Mouse (Mus musculus): ENCODE measurements around the gene Pdzk1ip1. TPM values are rescaled to one million over a fixed set of nuclear protein-coding genes. Genes with fewer than 3 reads are reported as not detected.

Pdzk1ip1 gene
- polyA plus RNA-seq, 1 experiment from 2014 or later: 3.0 TPM

GRCm38 (mm10) chr4:115133085-115133484 lies 44.6 kb downstream of the Pdzk1ip1 start:
- H3K4me1 ChIP-seq: peaks cover 11% of the 10 kb centered on the region; the same call in 1 of the 2 replicates
- 0 out of 2 replicates have a peak overlapping the region, but pooled peaks have one; percentile 86 for H3K27ac ChIP-seq (replicated peaks)
- H3K9me3 ChIP-seq (replicated peaks): no peaks in the 10 kb centered on the region
- ATAC-seq (ENCODE audit: low FRiP score): 0 out of 2 replicates have a peak, but pooled peaks have one; percentile 4
- no peaks in the 10 kb centered on the region for H3K36me3 ChIP-seq
- 11% methylated on average over 5 of the region's 5 CpGs for WGBS
- H3K9ac ChIP-seq (replicated peaks): peak overlapping the region; percentile 65; the same call in 1 of the 2 replicates
- H3K4me2 ChIP-seq: peak overlapping the region; percentile 75
- H3K4me3 ChIP-seq (replicated peaks): peak overlapping the region; percentile 54
- H3K27me3 ChIP-seq (replicated peaks): no peaks in the 10 kb centered on the region; the same call in 1 of the 2 replicates

GRCm38 (mm10) chr4:115133621-115134295 lies 45.2 kb downstream of the Pdzk1ip1 start, which contains the start of gene Cyp4x1:
Gene Cyp4x1 (minus strand): TSS chr4:115134281.
- Histone ChIP-seq H3K27ac (replicated peaks) (peak within 1 kb of the TSS; percentile 86), H3K4me2 (peak within 1 kb of the TSS; percentile 75), H3K36me3 (no peaks in the 10 kb centered on the region), H3K27me3 (replicated peaks) (no peaks in the 10 kb centered on the region; the same call in 1 of the 2 replicates), H3K4me1 (peaks cover 11% of the 10 kb centered on the region; the same call in 1 of the 2 replicates), H3K4me3 (replicated peaks) (peak within 1 kb of the TSS; percentile 54), H3K9me3 (replicated peaks) (no peaks in the 10 kb centered on the region), H3K9ac (replicated peaks) (peak within 1 kb of the TSS; percentile 65)
- WGBS: under 1% methylated on average over 29 of the region's 29 CpGs
- ATAC-seq (ENCODE audit: low FRiP score): peak; percentile 94

- 11% methylated on average over 7 of the region's 7 CpGs for WGBS
- H3K4me2 ChIP-seq: peak overlapping the region; percentile 75
Measured at GRCm38 (mm10) chr4:115134296-115134630, 45.8 kb downstream of the Pdzk1ip1 start.

More at GRCm38 (mm10) chr4:115134296-115134630, 45.8 kb downstream of the Pdzk1ip1 start:
- ATAC-seq (ENCODE audit: low FRiP score): peak; percentile 72
- H3K9me3 ChIP-seq (replicated peaks): no peaks in the 10 kb centered on the region
- H3K27ac ChIP-seq (replicated peaks): peak overlapping the region; percentile 86
- H3K27me3 ChIP-seq (replicated peaks): no peaks in the 10 kb centered on the region; the same call in 1 of the 2 replicates
- H3K36me3 ChIP-seq: no peaks in the 10 kb centered on the region
- H3K4me1 ChIP-seq: peaks cover 11% of the 10 kb centered on the region; the same call in 1 of the 2 replicates
- peak overlapping the region; percentile 65 for H3K9ac ChIP-seq (replicated peaks)
- H3K4me3 ChIP-seq (replicated peaks): peak overlapping the region; percentile 54

Other genes starting within 250 kb of the Pdzk1ip1 start
- gene Foxd2, start 179.8 kb upstream of the Pdzk1ip1 start, polyA plus RNA-seq (2015; fragmentation: Nextera tagmentation; extraction: Ambion mirVana): 0.28 and 0.36 TPM in 2 replicates
- gene Foxe3, start 162.7 kb upstream of the Pdzk1ip1 start, polyA plus RNA-seq (2015; fragmentation: Nextera tagmentation; extraction: Ambion mirVana): not detected in 2 replicates
- gene Cmpk1, start 101.5 kb upstream of the Pdzk1ip1 start, polyA plus RNA-seq (2015; fragmentation: Nextera tagmentation; extraction: Ambion mirVana): 175 and 210 TPM in 2 replicates
- 1.1 and 5.5 TPM in 2 replicates for gene Stil, start 88.5 kb upstream of the Pdzk1ip1 start, polyA plus RNA-seq (2015; fragmentation: Nextera tagmentation; extraction: Ambion mirVana)
- 1.0 and 1.7 TPM in 2 replicates for gene Tal1, start 32.3 kb upstream of the Pdzk1ip1 start, polyA plus RNA-seq (2015; fragmentation: Nextera tagmentation; extraction: Ambion mirVana)
- 9.1 and 10.3 TPM in 2 replicates for gene Cyp4x1, start 45.6 kb downstream of the Pdzk1ip1 start, polyA plus RNA-seq (2015; fragmentation: Nextera tagmentation; extraction: Ambion mirVana)
- gene Cyp4a29, start 153.4 kb downstream of the Pdzk1ip1 start, polyA plus RNA-seq (2015; fragmentation: Nextera tagmentation; extraction: Ambion mirVana): not detected in 2 replicates
- not detected in 2 replicates for gene Cyp4a12a, start 210.3 kb downstream of the Pdzk1ip1 start, polyA plus RNA-seq (2015; fragmentation: Nextera tagmentation; extraction: Ambion mirVana)

All from neural tube, embryonic 15.5 days (tissue).